Mouse (Mus musculus) CD4-positive, CD25-positive, alpha-beta regulatory T cell, adult 4 months (primary cell): ENCODE data around the gene Iqgap1. TPM values are rescaled to one million over a fixed set of nuclear protein-coding genes. Genes with fewer than 3 reads are reported as not detected.

Experiments
- ATAC-seq: one replicate; pipeline ENCODE4 v1.8.0; 2017
- polyA plus RNA-seq, 2 experiments: library from polyadenylated mRNA; unstranded; fragments of 100-300 nt; shearing (Covaris generic); gene quantifications; one replicate each; pipeline ENCODE4 v1.2.1; 2017

Gene Iqgap1
- 100 to 1,000 TPM; 187 to 284 TPM for polyA plus RNA-seq

DNA sequence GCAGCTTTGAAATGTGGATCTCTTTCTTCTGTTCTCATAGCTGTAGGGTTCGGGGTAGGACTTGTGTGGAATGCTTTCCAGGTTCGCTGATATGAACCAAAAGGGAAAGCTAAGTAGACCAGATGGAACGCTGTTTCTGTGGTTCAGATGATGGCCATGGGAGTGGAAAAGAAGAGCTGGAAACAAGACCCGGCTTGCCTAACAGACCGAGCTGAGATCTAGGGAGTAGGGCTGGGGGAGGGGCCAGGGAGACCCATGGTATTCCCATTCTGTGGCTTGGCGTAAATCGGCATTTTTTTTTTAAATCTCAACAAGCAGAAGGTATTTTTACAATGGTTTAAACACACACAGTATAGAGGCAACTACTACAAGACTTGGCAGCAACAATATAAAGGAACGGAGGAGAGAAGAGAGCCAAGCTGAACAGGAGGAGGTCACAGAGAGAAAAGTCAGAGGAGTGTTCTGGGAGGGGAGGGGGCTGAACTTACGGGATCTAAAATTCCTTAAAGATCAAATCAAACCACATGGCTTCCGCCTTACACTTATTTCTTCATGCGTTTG lies at the start of gene Iqgap1:
Gene Iqgap1 (minus strand): TSS at position 132 of the 561 bp plus-strand sequence.
- ATAC-seq: no peak

DNA sequence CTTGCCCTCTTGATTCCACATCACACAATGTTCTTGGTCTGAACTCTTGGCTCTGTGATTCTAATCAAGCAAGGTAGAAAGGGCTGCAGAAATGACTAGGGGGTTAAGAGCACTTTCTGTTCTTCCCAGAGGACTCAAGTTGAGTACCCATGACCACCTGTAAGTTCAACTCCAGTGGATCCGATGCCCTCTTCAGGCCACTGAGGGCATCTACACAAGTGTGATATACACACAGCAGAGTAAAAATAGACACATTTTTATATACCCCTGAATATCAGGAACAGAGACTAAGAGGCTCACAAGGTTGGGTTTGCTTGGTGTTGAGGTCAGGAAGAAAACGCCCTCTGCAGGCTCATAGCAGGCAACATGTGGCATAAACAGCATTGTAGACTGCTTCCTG lies 47.9 kb upstream of the Iqgap1 start:
- ATAC-seq: no peak

DNA sequence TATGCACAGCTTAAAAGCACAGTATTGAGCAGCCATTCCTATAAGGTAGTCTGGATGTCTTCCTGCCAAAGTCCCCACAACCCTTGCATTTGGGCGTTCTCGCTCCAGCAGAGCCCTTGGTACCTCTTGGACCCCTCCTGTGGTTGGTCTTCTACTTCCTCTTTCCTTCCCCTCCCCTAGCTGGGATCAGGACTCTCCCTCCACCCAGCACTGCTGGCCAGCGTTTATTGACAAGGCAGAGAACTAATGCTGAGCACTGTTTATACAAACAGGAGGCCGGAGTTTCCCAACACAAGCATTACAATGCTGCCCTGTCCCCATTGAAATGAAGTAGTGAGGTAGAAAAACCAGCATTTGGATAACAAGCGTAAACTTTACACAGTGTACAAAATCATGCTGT lies 47.3 kb upstream of the Iqgap1 start:
- ATAC-seq: no peak

DNA sequence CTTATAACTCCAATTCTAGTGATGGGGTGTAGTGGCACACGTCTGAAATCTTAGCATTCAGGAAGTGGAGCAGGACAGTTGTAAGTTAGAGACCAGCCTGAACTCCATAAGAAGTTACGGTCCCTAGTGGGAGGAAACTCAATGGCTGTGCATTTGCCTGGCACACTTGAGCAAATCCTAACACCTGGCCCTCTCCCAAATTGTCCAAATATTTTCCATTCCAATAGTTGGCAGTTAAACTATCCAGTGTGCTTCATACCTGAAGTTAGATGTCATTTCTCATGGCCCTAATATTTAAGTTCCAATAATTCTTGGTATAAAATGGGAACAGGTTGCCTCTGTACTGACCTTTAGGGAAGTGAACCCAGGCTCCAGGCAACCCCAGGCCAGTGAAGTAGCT lies 42.9 kb upstream of the Iqgap1 start:
- ATAC-seq: no peak

DNA sequence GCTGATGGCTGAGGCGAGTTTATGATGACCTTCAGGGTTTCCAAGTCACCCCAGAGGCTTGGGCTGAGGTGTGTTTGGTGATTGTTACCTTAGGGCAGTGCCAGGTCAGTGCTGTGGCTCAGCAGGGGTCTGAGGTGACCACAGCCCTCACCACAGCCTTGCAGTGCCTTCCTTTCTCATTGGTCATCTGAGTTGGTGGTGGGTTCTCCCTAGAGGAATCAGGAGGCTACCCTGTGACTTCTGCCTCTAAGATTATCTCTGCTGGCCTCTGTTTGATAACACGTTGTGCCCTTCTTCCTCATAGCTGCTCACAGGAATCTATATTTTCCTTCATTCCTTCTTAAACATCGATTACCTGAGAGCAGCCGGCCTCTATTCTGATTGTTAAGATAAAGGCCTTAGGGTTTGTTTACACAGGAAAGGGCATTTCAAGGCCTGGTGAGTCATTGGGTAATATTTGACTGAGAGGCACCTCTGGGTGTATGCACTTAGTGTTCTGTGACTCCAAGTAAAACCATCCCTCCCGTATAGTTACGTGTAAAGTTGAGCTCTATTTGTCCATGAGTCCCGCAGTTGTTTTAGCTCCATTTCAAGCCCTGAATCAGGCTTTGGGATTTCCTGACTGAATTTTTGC lies 40.9 kb upstream of the Iqgap1 start:
- ATAC-seq: no peak

DNA sequence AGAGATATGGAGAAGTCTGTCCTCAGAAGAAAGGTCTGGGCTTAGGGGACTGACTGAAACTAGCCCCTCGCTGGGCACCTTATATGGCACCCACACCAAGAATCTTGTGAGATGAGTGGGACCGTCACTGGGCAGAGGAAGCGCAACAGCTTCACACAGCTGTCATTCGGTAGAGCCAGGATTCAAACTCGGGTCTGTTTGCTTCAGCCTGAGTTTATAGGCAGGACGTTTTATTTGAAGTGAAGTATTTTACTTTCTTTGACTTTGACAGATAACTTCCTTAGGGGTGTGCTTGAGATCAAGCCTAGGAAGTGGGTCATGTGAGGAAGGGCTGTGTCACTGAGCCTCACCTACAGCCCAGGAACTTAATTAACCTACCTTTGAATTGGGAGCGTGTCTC lies 39.7 kb upstream of the Iqgap1 start:
- ATAC-seq: peak; percentile 9

DNA sequence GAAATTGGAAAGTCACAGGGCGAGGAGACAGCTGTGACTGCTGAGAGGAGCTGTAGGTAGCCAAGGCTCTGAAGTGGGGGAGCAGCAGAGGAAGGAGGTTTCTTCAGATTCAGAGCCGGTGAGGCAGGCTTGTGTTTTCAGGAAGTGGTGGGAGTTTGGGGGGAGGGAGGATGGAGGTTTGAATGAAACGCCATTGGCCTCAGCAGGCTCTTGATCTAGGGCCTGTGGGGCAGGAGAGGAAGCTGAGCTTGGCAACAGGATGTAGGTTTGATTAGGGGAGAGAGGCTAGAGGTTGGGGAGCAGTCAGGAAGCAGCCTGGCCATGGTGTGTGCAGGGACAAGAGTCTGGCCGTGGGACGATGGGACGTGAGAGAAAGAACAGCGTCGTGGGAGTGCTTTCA lies 39.1 kb upstream of the Iqgap1 start:
- ATAC-seq: peak; percentile 72

DNA sequence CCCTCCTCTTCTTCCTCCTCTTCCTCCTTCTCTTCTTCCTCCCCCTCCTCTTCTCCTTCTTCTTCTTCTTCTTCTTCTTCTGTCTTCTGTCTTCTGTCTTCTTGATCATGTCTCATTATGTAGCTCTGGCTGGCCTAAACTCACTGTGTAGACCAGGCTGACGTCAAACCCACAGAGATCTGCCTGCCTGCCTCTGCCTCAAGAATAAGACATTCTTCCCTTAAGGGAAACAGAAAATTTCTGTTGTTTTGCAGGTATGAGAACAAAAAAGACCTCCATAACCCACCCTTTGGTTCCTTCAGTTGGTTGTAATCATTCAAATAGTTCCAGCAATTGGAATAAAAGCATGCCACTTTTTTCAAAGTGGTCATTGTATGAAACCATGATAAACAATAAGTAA lies 38.4 kb upstream of the Iqgap1 start:
- no peak for ATAC-seq

DNA sequence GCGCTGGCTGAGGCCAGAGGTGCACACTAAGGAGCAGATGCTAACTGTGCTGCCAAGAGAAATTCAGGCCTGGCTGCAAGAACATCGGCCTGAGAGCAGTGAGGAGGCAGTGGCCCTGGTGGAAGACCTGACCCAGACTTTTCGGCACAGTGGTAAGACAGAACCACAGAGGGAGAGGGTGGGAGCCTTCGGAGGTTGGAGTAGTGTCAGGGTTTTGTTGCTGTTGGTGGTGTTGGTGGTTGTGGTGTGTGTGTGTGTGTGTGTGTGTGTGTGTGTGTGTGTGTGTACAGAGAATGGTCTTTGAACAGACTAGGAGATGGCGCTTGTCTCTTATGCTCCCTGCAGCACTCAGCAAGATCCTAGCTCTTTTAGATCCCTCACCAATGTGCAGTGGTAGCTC lies 37.7 kb upstream of the Iqgap1 start:
- ATAC-seq: no peak

DNA sequence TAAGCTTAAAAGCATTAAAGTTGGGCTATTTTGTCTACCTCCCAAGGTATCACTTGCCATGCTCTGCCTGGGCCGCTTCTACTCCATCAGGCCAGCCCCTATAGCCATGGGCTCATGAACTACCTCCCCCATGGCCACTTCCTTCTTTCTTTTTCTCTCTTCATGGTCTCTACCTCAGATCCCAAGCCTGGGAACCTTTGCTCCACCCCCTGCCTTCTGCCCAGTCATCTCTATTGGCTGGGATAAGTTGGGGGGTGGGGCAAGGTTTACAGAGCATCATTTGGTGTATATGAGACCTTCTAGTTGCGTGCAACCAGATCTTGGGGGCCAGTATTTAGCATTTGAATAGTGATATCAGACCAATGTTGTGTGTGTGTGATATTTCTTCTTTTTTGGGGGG lies 36.7 kb upstream of the Iqgap1 start:
- no peak for ATAC-seq

DNA sequence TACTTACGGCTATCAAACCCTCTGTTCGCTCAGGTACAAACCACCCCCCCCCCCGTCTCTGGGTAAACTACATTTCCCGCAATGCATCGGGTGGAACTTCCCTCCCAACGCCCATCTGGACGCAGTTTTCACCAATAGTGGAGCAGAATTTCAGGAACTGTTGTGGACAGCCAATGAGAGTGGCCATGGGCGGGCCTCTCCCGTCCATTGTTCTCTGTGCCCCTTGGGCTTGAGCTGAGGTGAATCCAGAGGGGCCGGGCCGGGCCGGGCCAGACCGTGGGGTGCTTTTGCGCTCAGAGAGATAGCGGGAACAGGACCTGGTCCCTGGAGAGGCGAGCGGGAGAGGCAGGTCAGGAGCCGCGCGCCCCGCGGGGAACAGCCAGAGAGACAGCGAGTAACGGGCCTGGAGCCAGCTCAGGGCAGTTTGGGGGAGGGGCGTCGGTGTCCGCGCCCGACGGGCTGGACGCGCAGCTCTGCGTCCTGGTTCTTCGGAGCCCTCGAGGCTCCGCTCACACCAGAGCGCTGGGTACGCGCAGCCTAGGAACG lies 35.0 kb upstream of the Iqgap1 start, which contains the start of gene Zscan2:
Gene Zscan2 (plus strand): TSS at position 192 of the 546 bp plus-strand sequence.
- peak; percentile 80 for ATAC-seq

DNA sequence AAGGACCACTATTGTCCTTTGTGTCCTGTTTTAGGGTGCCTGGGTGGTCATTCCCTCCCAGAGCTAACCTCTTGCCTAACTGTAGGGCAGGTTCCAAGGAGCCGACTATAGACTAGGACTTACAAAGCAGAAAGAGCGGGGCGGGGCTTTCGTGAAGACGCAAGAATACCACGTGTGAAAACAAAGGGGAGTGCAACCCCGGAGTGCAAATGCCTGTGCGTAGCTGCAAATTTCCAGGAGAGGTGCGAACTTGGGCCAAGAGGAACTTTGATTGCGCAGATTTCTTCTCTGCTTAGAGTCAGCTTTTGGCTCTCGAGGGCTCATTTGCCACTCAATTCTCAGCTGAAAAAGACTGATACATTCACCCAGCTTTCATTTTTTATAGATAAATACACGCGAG lies 34.5 kb upstream of the Iqgap1 start:
- peak; percentile 38 for ATAC-seq

DNA sequence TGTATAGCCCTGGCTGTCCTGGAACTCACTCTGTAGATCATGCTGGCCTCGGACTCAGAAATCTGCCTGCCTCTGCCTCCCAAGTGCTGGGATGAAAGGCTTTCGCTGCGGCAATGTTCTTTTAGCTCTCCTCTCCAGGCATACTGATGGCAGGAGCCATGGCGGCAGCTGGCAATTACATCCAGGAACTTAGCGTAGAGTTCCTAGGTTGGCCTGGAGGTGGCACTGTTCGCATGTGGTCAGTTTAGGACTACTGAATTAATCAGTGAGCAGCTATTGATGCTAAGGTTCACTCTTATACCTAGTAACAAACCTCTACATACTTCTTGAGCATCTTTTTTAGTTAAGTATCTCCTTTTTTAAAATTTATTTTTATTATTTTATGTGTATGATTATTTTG lies 31.4 kb upstream of the Iqgap1 start:
- ATAC-seq: peak; percentile 48

DNA sequence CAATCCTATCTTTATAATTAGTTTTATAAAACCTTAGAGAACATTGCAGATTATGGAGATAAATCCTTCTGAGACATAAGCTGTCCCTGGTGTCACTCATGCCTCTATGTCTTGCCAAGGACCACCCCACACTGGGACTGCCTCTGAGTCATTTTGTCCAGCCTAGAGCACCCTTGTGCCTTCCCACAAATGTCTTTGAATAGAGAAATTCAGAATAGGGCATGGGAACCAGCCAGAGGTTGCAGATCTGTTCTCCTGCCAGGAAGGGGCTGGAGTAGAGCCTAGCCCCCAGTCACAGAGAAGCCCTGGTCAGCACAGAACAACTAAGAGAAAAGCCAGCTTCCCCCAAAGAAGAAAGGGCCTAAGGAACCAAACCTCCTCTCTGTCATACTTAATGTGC lies 29.5 kb upstream of the Iqgap1 start:
- no peak for ATAC-seq

DNA sequence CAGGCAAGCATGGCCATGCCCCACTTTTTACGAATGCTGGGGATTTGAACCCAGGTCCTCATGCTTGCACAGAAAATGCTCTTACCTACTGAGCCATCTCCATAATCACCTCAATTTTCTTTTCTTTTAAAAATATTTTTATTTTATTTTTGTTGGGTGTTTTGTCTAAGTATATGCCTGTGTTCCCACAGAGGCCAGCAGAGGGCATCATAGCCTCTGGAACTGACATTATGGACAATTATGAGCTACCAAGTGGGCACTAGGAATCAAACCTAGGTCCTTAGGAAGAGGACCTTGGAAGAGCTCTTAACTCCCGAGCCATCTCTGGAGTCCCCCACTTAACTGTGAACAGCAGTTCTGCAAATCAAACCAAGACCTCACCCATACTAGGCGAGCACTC lies 27.4 kb upstream of the Iqgap1 start:
- no peak for ATAC-seq

DNA sequence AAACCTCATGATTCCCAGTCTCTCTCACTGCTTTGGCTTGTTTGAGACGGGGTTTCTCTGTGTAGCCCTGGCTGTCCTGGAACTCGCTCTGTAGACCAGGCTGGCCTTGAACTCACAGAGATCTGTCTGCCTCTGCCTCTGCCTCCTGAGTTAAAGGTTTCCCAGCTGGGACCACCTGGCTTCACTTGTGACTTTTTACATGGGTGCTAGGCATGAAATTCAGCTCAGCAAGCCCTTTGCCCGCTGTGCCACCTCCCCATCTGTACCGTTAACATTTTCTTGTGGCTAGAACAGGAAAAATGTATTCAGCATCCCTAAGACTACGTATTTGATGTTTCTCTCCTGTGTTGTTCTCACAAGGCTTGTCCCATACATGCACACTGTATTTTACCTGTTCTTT lies 24.7 kb upstream of the Iqgap1 start:
- ATAC-seq: no peak

DNA sequence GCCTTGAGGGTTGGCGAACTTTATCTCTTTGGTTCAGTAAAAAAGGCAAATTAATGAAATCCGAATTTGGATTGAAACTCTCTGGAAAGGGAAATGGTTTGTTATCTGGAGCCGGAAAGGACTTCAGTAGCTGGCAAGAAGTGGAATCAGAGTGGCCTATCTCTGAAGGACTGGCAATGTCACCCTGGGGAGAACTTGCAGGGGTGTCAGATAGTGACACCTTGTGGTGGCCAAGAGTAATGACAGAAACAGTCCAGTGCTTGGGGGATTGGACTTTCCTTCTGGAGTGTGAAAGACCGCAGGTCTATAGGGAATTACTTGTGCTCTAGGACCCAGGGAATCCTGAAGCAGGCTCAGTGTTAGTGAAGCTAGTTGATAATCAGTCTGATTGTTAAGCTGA lies 23.9 kb upstream of the Iqgap1 start:
- ATAC-seq: peak; percentile 84

DNA sequence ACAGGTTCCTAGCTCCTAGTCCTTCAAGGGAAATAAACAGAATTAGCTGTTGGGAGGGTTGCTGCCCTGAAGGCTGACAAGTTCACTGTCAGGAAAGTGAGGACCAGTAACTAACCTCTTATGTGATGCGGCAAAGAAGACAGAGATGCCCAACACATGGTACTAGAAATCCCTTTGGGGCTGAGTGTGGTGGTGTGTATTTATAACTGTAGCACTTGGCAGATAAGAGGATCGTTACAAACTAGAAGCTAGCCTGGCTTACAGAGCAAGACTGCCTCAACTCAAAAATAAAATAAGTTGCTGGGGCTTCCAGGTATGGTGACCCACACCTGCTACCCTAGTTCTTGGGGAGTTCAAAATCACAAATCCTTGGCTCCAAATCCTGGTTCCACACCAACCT lies 23.5 kb upstream of the Iqgap1 start:
- ATAC-seq: no peak

DNA sequence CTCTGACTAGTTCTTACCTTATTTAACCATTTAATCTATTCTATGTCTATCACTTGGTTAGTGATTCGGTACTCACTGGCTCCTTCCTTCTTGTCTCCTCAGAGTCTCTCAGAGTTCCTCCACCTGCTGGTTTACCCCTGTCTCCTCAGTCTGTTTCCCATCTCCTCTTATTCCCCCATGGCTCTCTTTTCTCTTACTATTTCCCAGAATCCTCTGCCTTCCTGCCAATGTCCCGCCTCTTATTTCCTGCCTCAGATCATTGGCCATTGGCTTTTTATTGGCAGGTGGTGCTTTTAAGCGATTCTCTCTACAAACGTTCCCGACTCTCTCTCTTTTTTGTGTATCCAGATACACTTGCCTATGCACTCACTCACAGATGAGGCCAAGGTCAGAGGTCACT lies 20.9 kb upstream of the Iqgap1 start:
- no peak for ATAC-seq

DNA sequence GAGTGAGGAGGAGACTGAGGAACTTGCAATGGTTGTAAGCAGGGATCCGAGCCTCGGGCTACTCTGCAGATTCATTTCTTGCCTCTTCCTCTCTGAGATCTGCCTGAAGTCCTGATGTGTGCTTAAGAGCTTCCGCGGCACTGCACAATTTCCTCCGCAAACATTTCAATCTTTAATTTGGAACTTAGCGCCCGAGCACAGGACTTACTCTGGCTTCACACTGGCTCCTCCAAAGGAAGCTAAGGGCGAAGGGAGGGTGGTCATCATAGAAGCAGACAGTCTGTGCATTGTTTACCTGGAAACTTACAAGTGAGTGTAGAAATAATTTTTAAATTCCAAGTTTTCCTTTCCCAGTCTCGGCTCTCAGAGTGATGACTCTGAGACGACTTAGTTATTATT lies 20.5 kb upstream of the Iqgap1 start:
- no peak for ATAC-seq

DNA sequence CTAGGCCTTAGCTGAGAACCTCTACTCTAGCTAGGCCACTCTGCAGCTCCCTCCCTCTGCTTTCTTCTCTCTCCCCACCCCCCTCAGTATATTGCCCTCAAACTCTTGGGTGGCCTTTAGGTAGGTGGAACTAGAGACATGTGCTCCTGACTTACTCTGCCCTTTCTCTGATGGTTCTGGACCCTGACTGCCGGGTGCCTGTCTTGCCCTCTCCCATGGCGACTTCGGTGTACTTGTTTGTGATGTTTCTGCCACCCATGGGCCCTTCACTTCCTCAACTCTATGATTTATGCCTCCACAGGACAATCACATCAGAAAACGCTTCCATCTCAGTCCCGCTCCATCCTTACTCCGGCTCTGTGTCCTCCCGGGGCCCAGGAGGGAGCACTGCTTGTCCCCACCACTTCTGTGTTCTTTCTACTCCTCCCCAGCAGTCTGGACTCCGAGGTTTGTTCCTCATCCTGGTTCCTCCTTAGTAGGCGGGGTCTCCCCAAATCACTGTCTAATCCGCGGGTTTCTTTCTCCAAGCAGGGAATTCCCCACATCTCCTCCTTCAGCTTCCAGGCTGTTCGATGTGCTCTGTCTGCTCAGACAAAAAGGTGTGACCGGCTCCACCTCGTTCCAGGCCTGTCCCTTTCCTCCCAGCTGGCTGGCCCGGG lies 20.0 kb upstream of the Iqgap1 start:
- ATAC-seq: no peak

DNA sequence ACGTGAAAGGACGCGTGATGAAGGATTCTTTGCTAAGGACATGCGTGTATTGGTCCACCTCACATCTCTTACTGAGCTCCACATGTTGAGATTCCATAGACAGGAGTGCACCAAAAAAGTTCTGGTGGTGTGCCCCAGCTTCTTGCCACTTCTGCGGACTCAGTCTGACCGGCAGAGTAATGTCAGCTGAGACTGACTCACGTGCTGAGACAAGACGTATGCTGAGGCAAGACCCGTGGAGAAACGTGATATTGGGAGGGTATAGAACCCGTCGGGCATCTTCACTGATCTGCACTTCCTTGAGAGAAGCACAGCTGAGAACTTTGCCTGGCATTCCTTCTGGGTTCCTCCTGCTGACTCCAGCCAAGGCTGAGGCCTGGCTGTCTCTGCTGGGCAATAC lies 18.9 kb upstream of the Iqgap1 start:
- ATAC-seq: no peak

DNA sequence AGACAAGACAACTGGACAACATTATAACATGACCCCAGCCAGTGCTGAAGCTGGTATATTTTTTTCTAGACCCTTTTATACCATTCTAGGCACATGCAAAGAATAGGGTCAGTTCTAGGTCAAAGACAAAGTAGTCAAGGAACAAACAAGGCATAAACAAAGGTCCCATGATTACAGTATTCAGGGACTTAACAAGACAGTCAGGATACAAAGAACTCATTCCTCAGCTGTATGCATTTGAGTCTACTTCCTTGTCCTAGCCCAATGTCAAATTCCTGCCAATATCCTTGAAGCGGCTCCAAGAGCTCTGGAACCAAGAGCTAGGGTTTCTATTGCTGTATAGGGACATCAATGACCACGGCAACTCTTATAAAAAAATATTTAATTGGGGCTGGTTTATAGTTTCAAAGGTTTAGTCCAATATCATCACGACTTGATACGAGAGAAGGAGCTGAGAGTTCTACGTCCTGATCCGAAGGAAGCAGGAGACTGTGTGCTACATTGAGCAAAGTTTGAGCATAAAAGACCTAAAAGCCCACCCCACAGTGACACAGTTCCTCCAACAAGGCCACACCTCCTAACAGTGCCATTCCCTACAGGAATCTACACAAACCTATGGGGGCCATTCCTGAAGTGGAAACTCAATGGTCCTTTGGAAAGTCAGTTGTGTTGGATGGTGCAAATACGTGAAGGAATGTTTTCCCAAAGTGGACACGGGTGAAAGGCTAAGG lies 18.3 kb upstream of the Iqgap1 start:
- ATAC-seq: no peak
